Mouse (Mus musculus): Measurements from ENCODE around the gene Tle2. TPM values are rescaled to one million over a fixed set of nuclear protein-coding genes. Genes with fewer than 3 reads are reported as not detected.
A peak's percentile ranks its signal among the peaks of the same experiment; 100 is the strongest.

The Tle2 gene
- 10 to 100 TPM; 30.1 to 65.0 TPM for total RNA-seq (2021)
- long read RNA-seq, experiment 1, partial matches to known transcripts = 1 of 15 reads
- long read RNA-seq, experiment 1, other reads (novel, unspliced or antisense) = 13 of 15 reads
- long read RNA-seq, experiment 2, partial matches to known transcripts = 3 of 23 reads
- long read RNA-seq, experiment 2, other reads (novel, unspliced or antisense) = 19 of 23 reads

GRCm38 (mm10) chr10:81574081-81575056 is at the start of gene Tle2:
Tle2 (plus strand) TSS chr10:81574561.
- DNase-seq = peak in 1 of 2 experiments; percentile 44

- no peak for DNase-seq
Measured at GRCm38 (mm10) chr10:81525017-81525694, 49.2 kb upstream of the Tle2 start.

- peak; percentile 88 to 89 for DNase-seq
Measured at GRCm38 (mm10) chr10:81526779-81527178, 47.6 kb upstream of the Tle2 start.

GRCm38 (mm10) chr10:81534826-81535225 is 39.5 kb upstream of the Tle2 start:
- DNase-seq = no peak

GRCm38 (mm10) chr10:81536734-81537133 is 37.6 kb upstream of the Tle2 start:
- DNase-seq = no peak

- no peak for DNase-seq
Measured at GRCm38 (mm10) chr10:81537429-81537828, 36.9 kb upstream of the Tle2 start.

GRCm38 (mm10) chr10:81538321-81539048 is 35.9 kb upstream of the Tle2 start:
- DNase-seq = no peak

- no peak for DNase-seq
Measured at GRCm38 (mm10) chr10:81541363-81541762, 33.0 kb upstream of the Tle2 start.

- peak; percentile 63 to 73 for DNase-seq
Measured at GRCm38 (mm10) chr10:81541803-81542202, 32.6 kb upstream of the Tle2 start.

GRCm38 (mm10) chr10:81542727-81543460 is 31.5 kb upstream of the Tle2 start:
- no peak for DNase-seq

GRCm38 (mm10) chr10:81543633-81544032 is 30.7 kb upstream of the Tle2 start:
- DNase-seq = no peak

- no peak for DNase-seq
Measured at GRCm38 (mm10) chr10:81544296-81545160, 29.8 kb upstream of the Tle2 start.

- peak; percentile 100 for DNase-seq
Measured at GRCm38 (mm10) chr10:81545161-81545747, 29.1 kb upstream of the Tle2 start, which contains the start of gene Gna11. Gna11 (minus strand) TSS chr10:81545190.

GRCm38 (mm10) chr10:81546332-81546731 is 28.0 kb upstream of the Tle2 start:
- DNase-seq = no peak

- DNase-seq = no peak
Measured at GRCm38 (mm10) chr10:81546788-81547571, 27.4 kb upstream of the Tle2 start.

GRCm38 (mm10) chr10:81548944-81549343 is 25.4 kb upstream of the Tle2 start:
- no peak for DNase-seq

GRCm38 (mm10) chr10:81550257-81550656 is 24.1 kb upstream of the Tle2 start:
- peak; percentile 71 to 80 for DNase-seq

GRCm38 (mm10) chr10:81551597-81552102 is 22.7 kb upstream of the Tle2 start:
- peak; percentile 86 to 93 for DNase-seq

GRCm38 (mm10) chr10:81553232-81553631 is 21.1 kb upstream of the Tle2 start:
- DNase-seq = no peak

Data from adrenal gland, postnatal 36 days (tissue).